Mouse (Mus musculus): Measurements from ENCODE around the gene Chrm1. TPM values are rescaled to one million over a fixed set of nuclear protein-coding genes. Genes with fewer than 3 reads are reported as not detected.

Gene Chrm1
- polyA plus RNA-seq (2015; fragmentation: Nextera tagmentation; extraction: Ambion mirVana) = 1.2 TPM in 2 replicates

- Histone ChIP-seq H3K4me3 (ENCODE audit: low read length) (peak within 1 kb of the TSS; percentile 52; the same call in 1 of the 2 replicates), H3K4me1 (ENCODE audit: control insufficient read depth, insufficient read depth, low read length) (peaks cover 15% of the 10 kb centered on the region; the same call in 1 of the 2 replicates), H3K9ac (ENCODE audit: low read depth, low read length) (no peak within 1 kb of the TSS), H3K36me3 (ENCODE audit: control insufficient read depth, insufficient read depth, low read length) (no peaks in the 10 kb centered on the region), H3K27me3 (replicated peaks; ENCODE audit: control insufficient read depth, insufficient read depth, low read length) (no peaks in the 10 kb centered on the region), H3K9me3 (ENCODE audit: control insufficient read depth, low read length) (no peaks in the 10 kb centered on the region), H3K27ac (ENCODE audit: low read length) (no peak within 1 kb of the TSS), H3K4me2 (ENCODE audit: low read depth, low read length) (peak within 1 kb of the TSS; percentile 99)
- ATAC-seq = peak; percentile 17; the same call in 1 of the 2 replicates
- 71% methylated on average over 9 of the region's 9 CpGs for WGBS
Observed at GRCm38 (mm10) chr19:8663360-8663839, at the start of gene Chrm1. Gene Chrm1 (plus strand): TSS chr19:8663789.

- no peaks in the 10 kb centered on the region for H3K4me1 ChIP-seq (ENCODE audit: control insufficient read depth, insufficient read depth, low read length)
- H3K27me3 ChIP-seq (replicated peaks; ENCODE audit: control insufficient read depth, insufficient read depth, low read length) = no peaks in the 10 kb centered on the region
- no peaks in the 10 kb centered on the region for H3K36me3 ChIP-seq (ENCODE audit: control insufficient read depth, insufficient read depth, low read length)
- no peak for ATAC-seq
- H3K27ac ChIP-seq (ENCODE audit: low read length) = no peak overlapping the region
- no peak overlapping the region for H3K4me2 ChIP-seq (ENCODE audit: low read depth, low read length)
- H3K9me3 ChIP-seq (ENCODE audit: control insufficient read depth, low read length) = no peaks in the 10 kb centered on the region
- 49% methylated on average over 2 of the region's 2 CpGs for WGBS
- H3K9ac ChIP-seq (ENCODE audit: low read depth, low read length) = no peak overlapping the region
- no peak overlapping the region for H3K4me3 ChIP-seq (ENCODE audit: low read length)
Observed at GRCm38 (mm10) chr19:8614343-8614742, 49.2 kb upstream of the Chrm1 start.

DNA sequence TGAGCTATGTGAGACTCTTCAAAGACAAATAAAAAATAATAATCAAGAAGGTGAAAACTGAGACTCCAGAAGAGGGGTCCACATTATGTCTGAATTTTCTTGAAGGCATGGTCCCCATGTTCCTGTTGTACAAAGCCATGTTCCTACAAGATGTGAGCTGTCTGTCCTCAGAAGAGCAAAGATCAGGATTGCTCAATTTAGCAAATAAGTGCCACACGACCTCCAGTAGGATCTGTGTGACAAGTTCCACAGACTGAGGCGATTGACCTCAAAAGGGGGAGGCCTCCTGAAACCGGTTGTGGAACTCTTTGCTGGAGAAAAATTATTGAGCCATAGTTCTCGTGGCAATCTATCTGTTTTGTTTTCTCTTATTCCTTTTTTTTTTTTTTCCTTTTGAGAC lies 47.3 kb upstream of the Chrm1 start:
- WGBS = 50% methylated on average over 4 of the region's 4 CpGs
- Histone ChIP-seq H3K9ac (ENCODE audit: low read depth, low read length) (no peak overlapping the region), H3K4me2 (ENCODE audit: low read depth, low read length) (no peak overlapping the region), H3K27ac (ENCODE audit: low read length) (no peak overlapping the region), H3K4me1 (ENCODE audit: control insufficient read depth, insufficient read depth, low read length) (no peaks in the 10 kb centered on the region), H3K9me3 (ENCODE audit: control insufficient read depth, low read length) (no peaks in the 10 kb centered on the region), H3K27me3 (replicated peaks; ENCODE audit: control insufficient read depth, insufficient read depth, low read length) (no peaks in the 10 kb centered on the region), H3K4me3 (ENCODE audit: low read length) (no peak overlapping the region), H3K36me3 (ENCODE audit: control insufficient read depth, insufficient read depth, low read length) (no peaks in the 10 kb centered on the region)
- peak; percentile 79 for ATAC-seq

DNA sequence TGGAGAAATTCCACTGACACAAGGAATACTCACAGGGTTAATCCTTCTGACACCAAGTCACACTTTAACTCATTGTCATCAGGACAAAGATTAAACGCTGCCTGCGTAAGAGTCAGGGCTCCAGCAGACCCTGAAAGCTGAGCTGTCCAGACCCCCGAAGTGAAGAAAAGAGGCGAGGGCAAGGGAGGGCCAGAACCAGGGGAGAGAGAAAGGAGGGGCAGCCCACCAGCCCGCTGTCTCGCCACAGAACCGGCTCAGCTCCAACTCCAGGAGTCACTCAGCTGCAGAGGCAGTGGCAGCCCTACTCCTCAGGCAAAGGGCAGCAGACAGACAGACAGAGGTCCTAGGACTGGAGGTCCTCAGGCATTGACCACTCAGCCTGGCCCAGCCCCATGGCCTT lies 45.7 kb upstream of the Chrm1 start, which contains the start of gene Slc22a6:
TSS of gene Slc22a6 (plus strand) at position 136 of the 400 bp plus-strand sequence.
- no peak for ATAC-seq
- H3K9me3 ChIP-seq (ENCODE audit: control insufficient read depth, low read length) = no peaks in the 10 kb centered on the region
- H3K27ac ChIP-seq (ENCODE audit: low read length) = no peak within 1 kb of the TSS
- no peaks in the 10 kb centered on the region for H3K36me3 ChIP-seq (ENCODE audit: control insufficient read depth, insufficient read depth, low read length)
- H3K4me3 ChIP-seq (ENCODE audit: low read length) = no peak within 1 kb of the TSS
- H3K4me1 ChIP-seq (ENCODE audit: control insufficient read depth, insufficient read depth, low read length) = no peaks in the 10 kb centered on the region
- H3K4me2 ChIP-seq (ENCODE audit: low read depth, low read length) = no peak within 1 kb of the TSS
- WGBS = 26% methylated on average over 7 of the region's 7 CpGs
- H3K9ac ChIP-seq (ENCODE audit: low read depth, low read length) = no peak within 1 kb of the TSS
- H3K27me3 ChIP-seq (replicated peaks; ENCODE audit: control insufficient read depth, insufficient read depth, low read length) = no peaks in the 10 kb centered on the region

DNA sequence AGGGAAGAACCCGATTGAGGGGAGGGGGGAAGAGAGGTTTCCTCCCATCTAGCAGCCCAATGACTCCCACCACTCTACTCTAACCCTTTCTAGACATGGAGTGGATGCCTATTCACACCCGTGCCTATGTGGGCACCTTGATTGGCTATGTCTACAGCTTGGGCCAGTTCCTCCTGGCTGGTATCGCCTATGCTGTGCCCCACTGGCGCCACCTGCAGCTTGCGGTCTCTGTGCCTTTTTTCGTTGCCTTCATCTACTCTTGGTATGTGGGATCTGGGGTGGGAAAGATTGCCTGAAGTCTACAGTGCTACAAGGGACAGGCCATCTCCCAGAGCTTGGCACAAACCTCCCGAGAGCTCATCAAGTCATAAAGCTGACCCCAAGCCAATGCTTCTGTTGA lies 42.5 kb upstream of the Chrm1 start:
- ATAC-seq = no peak
- no peak overlapping the region for H3K27ac ChIP-seq (ENCODE audit: low read length)
- no peak overlapping the region for H3K4me3 ChIP-seq (ENCODE audit: low read length)
- H3K36me3 ChIP-seq (ENCODE audit: control insufficient read depth, insufficient read depth, low read length) = no peaks in the 10 kb centered on the region
- no peaks in the 10 kb centered on the region for H3K9me3 ChIP-seq (ENCODE audit: control insufficient read depth, low read length)
- H3K4me1 ChIP-seq (ENCODE audit: control insufficient read depth, insufficient read depth, low read length) = no peaks in the 10 kb centered on the region
- 93% methylated on average over 7 of the region's 7 CpGs for WGBS
- H3K9ac ChIP-seq (ENCODE audit: low read depth, low read length) = no peak overlapping the region
- no peaks in the 10 kb centered on the region for H3K27me3 ChIP-seq (replicated peaks; ENCODE audit: control insufficient read depth, insufficient read depth, low read length)
- H3K4me2 ChIP-seq (ENCODE audit: low read depth, low read length) = no peak overlapping the region

DNA sequence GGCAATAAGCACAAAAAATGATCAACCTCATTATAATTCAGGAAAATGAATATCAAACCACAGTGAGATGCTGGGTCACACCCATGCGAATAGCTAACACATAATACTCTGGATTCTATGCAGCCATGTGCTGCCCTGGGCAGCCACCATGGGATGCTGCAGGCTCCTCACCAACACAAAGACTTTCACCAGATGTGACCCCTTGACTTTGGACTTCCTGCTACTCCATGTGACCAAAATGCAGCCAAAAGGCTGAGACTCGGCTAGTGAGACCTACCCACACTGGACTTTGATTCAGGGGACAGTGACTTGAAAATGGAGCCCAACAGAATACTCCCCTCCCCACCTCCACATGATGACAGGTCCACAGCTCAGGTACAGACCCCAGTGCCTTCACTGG lies 33.3 kb upstream of the Chrm1 start:
- Histone ChIP-seq H3K27ac (ENCODE audit: low read length) (no peak overlapping the region), H3K4me2 (ENCODE audit: low read depth, low read length) (no peak overlapping the region), H3K27me3 (replicated peaks; ENCODE audit: control insufficient read depth, insufficient read depth, low read length) (no peaks in the 10 kb centered on the region), H3K4me3 (ENCODE audit: low read length) (no peak overlapping the region), H3K36me3 (ENCODE audit: control insufficient read depth, insufficient read depth, low read length) (no peaks in the 10 kb centered on the region), H3K4me1 (ENCODE audit: control insufficient read depth, insufficient read depth, low read length) (no peaks in the 10 kb centered on the region), H3K9me3 (ENCODE audit: control insufficient read depth, low read length) (no peaks in the 10 kb centered on the region), H3K9ac (ENCODE audit: low read depth, low read length) (no peak overlapping the region)
- ATAC-seq = no peak
- whole genome bisulfite sequencing = 57% methylated on average over 2 of the region's 2 CpGs

DNA sequence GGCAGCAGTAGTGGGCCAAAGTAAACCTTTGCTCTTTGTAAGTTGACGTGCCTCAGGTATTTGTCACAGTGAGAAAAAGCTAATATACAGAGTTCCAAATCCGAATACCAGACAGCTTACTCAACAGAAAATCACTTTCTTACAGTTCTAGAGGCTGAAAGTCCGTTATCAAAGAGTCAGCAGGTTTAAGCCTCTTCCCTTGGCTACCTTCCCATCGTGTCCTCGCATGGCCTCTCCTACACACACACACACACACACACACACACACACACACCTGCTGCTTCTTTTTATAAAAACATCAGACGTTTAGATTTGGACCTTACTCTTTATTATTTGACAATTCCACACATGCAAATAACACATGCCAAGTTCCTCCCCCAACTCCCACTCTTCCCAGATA lies 32.8 kb upstream of the Chrm1 start:
- H3K9me3 ChIP-seq (ENCODE audit: control insufficient read depth, low read length) = no peaks in the 10 kb centered on the region
- H3K27me3 ChIP-seq (replicated peaks; ENCODE audit: control insufficient read depth, insufficient read depth, low read length) = no peaks in the 10 kb centered on the region
- no peak overlapping the region for H3K4me3 ChIP-seq (ENCODE audit: low read length)
- H3K27ac ChIP-seq (ENCODE audit: low read length) = no peak overlapping the region
- H3K36me3 ChIP-seq (ENCODE audit: control insufficient read depth, insufficient read depth, low read length) = no peaks in the 10 kb centered on the region
- H3K4me1 ChIP-seq (ENCODE audit: control insufficient read depth, insufficient read depth, low read length) = no peaks in the 10 kb centered on the region
- ATAC-seq = no peak
- no peak overlapping the region for H3K4me2 ChIP-seq (ENCODE audit: low read depth, low read length)
- 73% methylated on average over 6 of the region's 6 CpGs for WGBS
- no peak overlapping the region for H3K9ac ChIP-seq (ENCODE audit: low read depth, low read length)

GRCm38 (mm10) chr19:8632029-8632428 lies 31.6 kb upstream of the Chrm1 start:
- Histone ChIP-seq H3K4me3 (ENCODE audit: low read length) (no peak overlapping the region), H3K27ac (ENCODE audit: low read length) (no peak overlapping the region), H3K27me3 (replicated peaks; ENCODE audit: control insufficient read depth, insufficient read depth, low read length) (no peaks in the 10 kb centered on the region), H3K36me3 (ENCODE audit: control insufficient read depth, insufficient read depth, low read length) (no peaks in the 10 kb centered on the region), H3K4me1 (ENCODE audit: control insufficient read depth, insufficient read depth, low read length) (no peaks in the 10 kb centered on the region), H3K9ac (ENCODE audit: low read depth, low read length) (no peak overlapping the region), H3K9me3 (ENCODE audit: control insufficient read depth, low read length) (no peaks in the 10 kb centered on the region), H3K4me2 (ENCODE audit: low read depth, low read length) (no peak overlapping the region)
- ATAC-seq = no peak
- WGBS = 77% methylated on average over 1 of the region's 1 CpGs

- Histone ChIP-seq H3K9ac (ENCODE audit: low read depth, low read length) (no peak overlapping the region), H3K4me1 (ENCODE audit: control insufficient read depth, insufficient read depth, low read length) (no peaks in the 10 kb centered on the region), H3K4me2 (ENCODE audit: low read depth, low read length) (no peak overlapping the region), H3K36me3 (ENCODE audit: control insufficient read depth, insufficient read depth, low read length) (no peaks in the 10 kb centered on the region), H3K27me3 (replicated peaks; ENCODE audit: control insufficient read depth, insufficient read depth, low read length) (no peaks in the 10 kb centered on the region), H3K9me3 (ENCODE audit: control insufficient read depth, low read length) (no peaks in the 10 kb centered on the region), H3K4me3 (ENCODE audit: low read length) (no peak overlapping the region), H3K27ac (ENCODE audit: low read length) (no peak overlapping the region)
- WGBS = 46% methylated on average over 5 of the region's 5 CpGs
- no peak for ATAC-seq
Observed at GRCm38 (mm10) chr19:8642086-8642485, 21.5 kb upstream of the Chrm1 start.

DNA sequence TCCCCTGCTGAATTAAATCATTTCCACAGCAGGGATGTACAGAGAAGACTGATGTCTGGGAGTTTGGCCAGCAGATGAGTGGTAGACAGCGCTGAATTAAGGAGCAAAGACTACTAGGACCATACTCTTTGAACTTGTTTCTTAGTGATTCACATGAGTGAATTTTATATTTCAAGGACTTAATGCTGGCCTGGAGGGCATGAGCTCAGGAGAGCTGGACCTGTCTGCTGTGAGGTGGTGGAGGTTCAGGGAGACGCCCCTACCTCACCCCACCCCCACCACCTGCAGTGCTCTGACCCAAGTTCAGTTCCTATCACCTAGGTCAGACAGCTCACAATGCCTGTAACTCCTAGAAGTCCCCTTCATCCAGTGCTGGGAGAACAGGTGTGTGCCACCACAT lies 17.2 kb upstream of the Chrm1 start:
- no peaks in the 10 kb centered on the region for H3K27me3 ChIP-seq (replicated peaks; ENCODE audit: control insufficient read depth, insufficient read depth, low read length)

More for the DNA sequence above, 17.2 kb upstream of the Chrm1 start:
- no peaks in the 10 kb centered on the region for H3K4me1 ChIP-seq (ENCODE audit: control insufficient read depth, insufficient read depth, low read length)
- no peak overlapping the region for H3K4me3 ChIP-seq (ENCODE audit: low read length)
- H3K9ac ChIP-seq (ENCODE audit: low read depth, low read length) = no peak overlapping the region
- H3K27ac ChIP-seq (ENCODE audit: low read length) = no peak overlapping the region
- WGBS = 50% methylated on average over 2 of the region's 2 CpGs
- no peak overlapping the region for H3K4me2 ChIP-seq (ENCODE audit: low read depth, low read length)
- no peaks in the 10 kb centered on the region for H3K36me3 ChIP-seq (ENCODE audit: control insufficient read depth, insufficient read depth, low read length)
- no peak for ATAC-seq
- H3K9me3 ChIP-seq (ENCODE audit: control insufficient read depth, low read length) = no peaks in the 10 kb centered on the region

Measured in intestine, embryonic 16.5 days (tissue).